Mouse (Mus musculus) forebrain, embryonic 12.5 days (tissue): ENCODE data around the gene Gm7029. TPM values are rescaled to one million over a fixed set of nuclear protein-coding genes. Genes with fewer than 3 reads are reported as not detected.
A peak's percentile ranks its signal among the peaks of the same experiment; 100 is the strongest.
"Not testable (repeated sequence)": the region's sequence is repeated elsewhere in the genome, so short reads cannot be mapped to it uniquely, and the experiment has no call there.

Experiments used
- ATAC-seq: fragments of 200-750 bp; cut with Nextera tagmentation; 2 replicates; pipeline ENCODE4 v1.8.0; 2017; ENCODE audit warnings: moderate TSS enrichment; ENCODE audit not compliant: low FRiP score
- H3K27ac ChIP-seq: fragments of 300-500 bp; sonication (generic); 2 replicates; pipeline ENCODE4 v1.5.1; 2016; ENCODE audit warnings: mild to moderate bottlenecking
- H3K27me3 ChIP-seq: fragments of 300-500 bp; sonication (generic); 2 replicates; pipeline ENCODE4 v1.6.1; 2016; ENCODE audit warnings: mild to moderate bottlenecking
- H3K36me3 ChIP-seq: fragments of 300-500 bp; sonication (generic); replicated peaks from 2 replicates; pipeline ENCODE4 v1.6.1; 2016; ENCODE audit warnings: mild to moderate bottlenecking
- H3K4me1 ChIP-seq: fragments of 300-500 bp; sonication (generic); 2 replicates; pipeline ENCODE4 v1.6.1; 2016
- H3K4me2 ChIP-seq: fragments of 300-500 bp; sonication (generic); 2 replicates; pipeline ENCODE4 v1.6.1; 2016; ENCODE audit warnings: mild to moderate bottlenecking, moderate library complexity
- H3K4me3 ChIP-seq: fragments of 300-500 bp; sonication (generic); replicated peaks from 2 replicates; pipeline ENCODE4 v1.5.1; 2016; ENCODE audit warnings: mild to moderate bottlenecking
- H3K9ac ChIP-seq: fragments of 300-500 bp; sonication (generic); 2 replicates; pipeline ENCODE4 v1.6.1; 2016; ENCODE audit warnings: mild to moderate bottlenecking
- H3K9me3 ChIP-seq: fragments of 300-500 bp; sonication (generic); 2 replicates; pipeline ENCODE4 v1.6.1; 2016
- WGBS: fragments of 180-500 bp; shearing (Covaris S2); methylation state at CpG from one replicate; pipeline ENCODE4 v1.1.7; 2016; 5-methylcytosine and 5-hydroxymethylcytosine counted together
- polyA plus RNA-seq: library from polyadenylated mRNA; unstranded; fragments of >200 nt; fragmentation: Nextera tagmentation; extraction: Ambion mirVana; gene quantifications from 2 replicates; pipeline ENCODE4 v1.2.1, GENCODE M21; 2016

Gm7029 gene
- polyA plus RNA-seq, 1 experiment from 2014 or later: not detected

DNA sequence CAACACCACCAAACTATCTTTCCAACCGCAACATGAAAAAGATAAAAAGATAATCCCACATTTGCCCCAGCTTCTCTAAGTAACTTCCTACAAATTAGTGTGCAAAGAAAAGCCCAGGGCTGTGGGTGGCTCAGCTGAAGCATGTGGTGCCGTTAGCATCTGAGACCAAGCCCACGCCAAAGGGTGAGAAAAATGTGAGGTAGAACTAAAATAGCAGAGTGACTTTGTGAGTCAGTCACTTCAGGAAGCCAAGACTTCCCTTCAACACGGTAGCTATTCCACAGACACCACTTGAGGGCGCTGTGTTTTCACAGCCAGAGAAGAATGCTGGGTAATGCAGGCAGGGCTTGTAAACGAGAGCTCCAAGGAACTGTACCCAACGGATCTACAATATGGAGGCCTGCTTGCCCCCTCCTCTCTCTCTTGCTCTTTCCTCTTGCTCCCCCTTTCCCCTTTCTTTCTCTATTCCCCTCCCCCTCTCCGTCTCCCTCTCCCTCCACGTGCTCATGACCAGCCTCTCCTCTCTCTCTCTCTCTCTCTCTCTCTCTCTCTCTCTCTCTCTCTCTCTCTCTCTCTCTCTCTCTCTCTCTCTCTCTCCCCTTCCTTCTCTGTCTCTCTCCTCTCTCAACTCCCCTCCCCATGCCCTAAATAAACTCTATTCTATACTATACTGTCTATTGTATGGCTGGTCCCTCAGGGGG, 8.2 kb upstream of the Gm7029 start:
- Histone ChIP-seq H3K4me3 (no peak overlapping the region), H3K9ac (no peak overlapping the region), H3K27me3 (no peaks in the 10 kb centered on the region), H3K9me3 (no peaks in the 10 kb centered on the region), H3K27ac (no peak overlapping the region), H3K4me2 (no peak overlapping the region), H3K4me1 (no peaks in the 10 kb centered on the region), H3K36me3 (no peaks in the 10 kb centered on the region)
- 40% methylated on average over 9 of the region's 9 CpGs for WGBS
- ATAC-seq: no peak

DNA sequence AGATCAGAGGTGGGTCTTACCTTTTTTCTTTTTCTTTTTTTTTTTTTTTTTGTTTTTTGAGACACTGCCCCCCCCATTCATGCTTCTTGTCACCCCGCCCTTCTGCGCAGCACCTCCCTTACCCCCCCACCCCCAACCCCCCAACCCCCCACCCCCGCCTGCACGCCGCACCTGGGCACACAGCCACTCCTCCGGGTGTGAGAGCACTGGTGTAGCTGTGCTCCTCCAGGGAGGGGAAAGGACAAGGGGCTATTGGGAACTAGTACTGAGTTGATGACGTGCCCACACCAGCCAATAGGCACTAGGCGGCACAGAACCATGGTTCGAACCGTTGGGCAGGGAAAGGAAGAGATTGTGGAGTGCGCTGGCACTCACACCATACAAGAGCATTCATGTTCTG, 774 bp downstream of the Gm7029 start:
- Histone ChIP-seq H3K4me2 (no peak overlapping the region), H3K4me3 (no peak overlapping the region), H3K9ac (no peak overlapping the region), H3K36me3 (peaks cover 35% of the 10 kb centered on the region), H3K27ac (no peak overlapping the region), H3K27me3 (no peaks in the 10 kb centered on the region), H3K9me3 (no peaks in the 10 kb centered on the region), H3K4me1 (no peaks in the 10 kb centered on the region)
- no peak for ATAC-seq
- 95% methylated on average over 5 of the region's 11 CpGs for WGBS

DNA sequence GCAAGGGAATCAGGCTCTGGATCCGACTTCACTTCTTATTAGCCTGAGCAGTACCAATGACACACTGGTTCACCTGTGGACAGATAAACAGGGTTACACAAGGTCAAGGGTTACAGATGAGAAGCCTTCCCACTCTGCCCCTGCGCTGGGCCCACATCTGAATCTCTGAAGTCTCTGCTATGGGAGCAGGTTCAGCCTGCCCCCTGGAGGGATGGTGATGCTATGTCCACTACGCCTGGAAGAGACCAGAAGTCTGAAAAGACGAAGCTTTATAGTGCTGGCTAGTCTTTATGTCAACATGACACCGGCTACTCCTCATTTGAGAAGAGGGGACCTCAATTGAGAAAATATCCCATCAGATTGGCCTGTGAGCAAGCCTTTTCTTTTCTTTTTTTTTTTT, 2.2 kb downstream of the Gm7029 start:
- not testable (repeated sequence) for H3K9me3 ChIP-seq, H3K9ac ChIP-seq, H3K4me2 ChIP-seq, H3K27ac ChIP-seq, H3K27me3 ChIP-seq, ATAC-seq, H3K4me1 ChIP-seq, H3K4me3 ChIP-seq
- peaks cover 46% of the 10 kb centered on the region for H3K36me3 ChIP-seq
- whole genome bisulfite sequencing: 89% methylated on average over 5 of the region's 5 CpGs

DNA sequence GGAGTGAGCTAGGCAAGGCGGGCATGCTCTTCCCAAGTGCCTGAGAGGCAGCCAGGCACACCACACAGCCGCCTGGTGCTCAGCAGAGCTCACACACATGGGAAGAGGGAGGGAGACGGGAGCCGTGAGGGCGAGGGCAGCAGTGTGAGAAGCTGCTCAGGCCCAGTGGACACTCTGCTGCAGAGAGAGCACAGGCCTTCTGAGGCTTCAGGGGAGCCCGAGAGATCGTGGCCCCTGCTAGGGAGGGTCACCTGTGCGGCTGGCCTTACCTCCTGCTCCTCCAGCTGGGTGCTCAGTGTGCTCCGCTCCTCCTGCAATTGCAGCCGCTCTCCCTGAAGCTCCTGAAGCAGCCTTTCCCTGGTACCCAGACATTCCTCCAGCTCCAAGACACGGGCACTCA, 10.7 kb downstream of the Gm7029 start:
- ATAC-seq, H3K4me2 ChIP-seq, H3K27ac ChIP-seq, H3K27me3 ChIP-seq, H3K9me3 ChIP-seq, H3K9ac ChIP-seq, H3K4me3 ChIP-seq: not testable (repeated sequence)
- peaks cover 12% of the 10 kb centered on the region for H3K4me1 ChIP-seq
- 92% methylated on average over 10 of the region's 11 CpGs for WGBS
- peaks cover 52% of the 10 kb centered on the region for H3K36me3 ChIP-seq

DNA sequence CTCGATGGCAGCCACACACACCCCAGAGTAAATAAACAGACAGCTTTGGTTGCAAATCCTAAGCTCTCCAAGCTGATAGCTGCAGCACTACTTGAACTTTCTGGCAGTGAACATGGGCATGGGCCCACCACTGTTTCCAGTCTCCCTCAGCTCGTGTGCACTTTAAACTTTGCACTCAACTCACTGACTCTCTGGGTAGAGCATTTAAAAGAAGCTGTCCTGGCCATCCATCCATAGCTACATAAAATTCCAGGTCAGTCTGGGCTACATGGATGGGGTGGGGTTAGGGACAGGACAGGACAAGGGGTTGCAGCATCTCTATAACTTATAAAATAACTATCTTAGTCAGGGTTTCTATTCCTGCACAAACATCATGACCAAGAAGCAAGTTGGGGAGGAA, 14.2 kb downstream of the Gm7029 start:
- not testable (repeated sequence) for ATAC-seq, H3K27me3 ChIP-seq, H3K4me3 ChIP-seq, H3K9ac ChIP-seq, H3K27ac ChIP-seq, H3K9me3 ChIP-seq
- Histone ChIP-seq H3K36me3 (peaks cover 26% of the 10 kb centered on the region), H3K4me1 (peaks cover 13% of the 10 kb centered on the region), H3K4me2 (peak overlapping the region; percentile 31)
- 89% methylated on average over 2 of the region's 2 CpGs for WGBS

DNA sequence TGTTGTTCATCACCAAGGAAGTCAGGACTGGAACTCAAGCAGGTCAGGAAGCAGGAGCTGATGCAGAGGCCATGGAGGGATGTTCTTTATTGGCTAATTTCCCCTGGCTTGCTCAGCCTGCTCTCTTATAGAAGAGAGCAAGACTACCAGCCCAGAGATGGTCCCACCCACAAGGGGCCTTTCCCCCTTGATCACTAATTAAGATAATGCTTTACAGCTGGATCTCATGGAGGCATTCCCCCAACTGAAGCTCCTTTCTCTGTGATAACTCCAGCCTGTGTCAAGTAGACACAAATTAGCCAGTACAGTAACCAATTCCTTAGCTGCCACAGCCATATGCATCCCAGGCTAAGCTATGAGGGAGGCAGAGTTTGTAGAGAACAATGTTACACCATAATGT, 14.6 kb downstream of the Gm7029 start:
- Histone ChIP-seq H3K36me3 (peaks cover 22% of the 10 kb centered on the region), H3K4me2 (peak overlapping the region; percentile 31), H3K4me1 (peaks cover 13% of the 10 kb centered on the region)
- not testable (repeated sequence) for H3K27me3 ChIP-seq, H3K27ac ChIP-seq, ATAC-seq, H3K9me3 ChIP-seq, H3K9ac ChIP-seq, H3K4me3 ChIP-seq

DNA sequence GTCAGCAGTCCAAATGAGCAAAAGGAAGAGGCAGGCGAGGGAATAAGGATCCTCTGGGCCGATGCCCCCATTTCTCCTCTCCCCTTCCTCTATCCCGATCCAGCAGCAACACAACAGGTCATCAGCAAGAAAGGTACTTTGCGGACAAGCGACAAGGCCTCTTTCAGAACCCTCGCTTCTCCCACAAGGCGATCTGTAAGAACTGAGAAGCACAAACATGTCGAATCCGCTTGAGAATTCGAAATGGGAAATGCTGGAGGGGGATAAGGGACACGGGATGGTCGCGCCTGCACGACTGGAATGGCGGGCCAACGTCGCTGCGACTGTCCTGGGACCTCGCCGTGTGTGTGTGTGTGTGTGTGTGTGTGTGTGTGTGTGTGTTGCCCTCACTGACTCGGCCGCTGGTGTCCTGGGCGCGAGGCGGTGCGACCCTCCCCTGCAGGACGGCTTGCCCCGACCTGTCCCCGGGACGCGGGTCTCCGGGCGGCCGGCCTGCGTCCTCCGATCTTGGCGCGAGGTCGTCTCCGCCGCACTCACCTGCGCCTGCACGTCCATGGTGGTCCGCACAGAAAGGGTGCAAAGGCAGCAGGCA, 16.4 kb downstream of the Gm7029 start:
- Histone ChIP-seq H3K36me3 (peaks cover 17% of the 10 kb centered on the region), H3K27ac (peak overlapping the region; percentile 76), H3K4me3 (peak overlapping the region; percentile 72), H3K4me2 (peak overlapping the region; percentile 69), H3K9ac (peak overlapping the region; percentile 69), H3K4me1 (peaks cover 13% of the 10 kb centered on the region)
- H3K9me3 ChIP-seq, ATAC-seq, H3K27me3 ChIP-seq: not testable (repeated sequence)
- under 1% methylated on average over 41 of the region's 44 CpGs for WGBS

DNA sequence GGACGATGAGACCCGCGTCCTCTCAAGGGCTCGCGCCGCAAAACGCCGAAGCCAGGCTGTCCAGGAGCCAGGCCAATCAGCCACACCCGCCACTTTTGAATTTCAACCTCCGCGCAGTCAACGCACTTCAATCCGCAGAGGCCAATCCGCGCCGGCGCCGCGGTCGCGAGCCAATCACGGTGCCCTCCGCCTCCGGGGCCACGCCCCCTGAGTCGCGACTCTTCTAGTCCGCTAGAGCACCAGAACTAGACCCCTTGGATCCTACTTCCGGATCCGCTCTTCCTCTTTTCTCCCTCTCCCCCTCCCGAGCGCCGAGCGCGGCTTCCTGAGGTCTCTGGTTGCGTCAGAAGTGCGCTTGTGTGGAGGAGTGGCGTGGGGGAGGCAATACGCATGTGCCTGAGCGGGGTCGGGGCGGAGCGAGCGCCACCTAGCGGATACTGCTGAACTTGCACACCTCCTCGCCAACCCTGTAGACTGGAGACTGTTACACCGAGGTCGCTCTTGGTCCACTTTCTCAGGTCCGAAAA, 17.0 kb downstream of the Gm7029 start, which contains the start of gene Kifc1:
Gene Kifc1 (minus strand): TSS at position 129 of the 527 bp plus-strand sequence.
- H3K36me3 ChIP-seq: peaks cover 14% of the 10 kb centered on the region
- peak; percentile 98 for ATAC-seq
- H3K4me2 ChIP-seq: peak within 1 kb of the TSS; percentile 69
- H3K9me3 ChIP-seq: no peaks in the 10 kb centered on the region
- H3K27ac ChIP-seq: peak within 1 kb of the TSS; percentile 76
- H3K4me1 ChIP-seq: peaks cover 13% of the 10 kb centered on the region
- peak within 1 kb of the TSS; percentile 69 for H3K9ac ChIP-seq
- no peaks in the 10 kb centered on the region; the same call in 1 of the 2 replicates for H3K27me3 ChIP-seq
- peak within 1 kb of the TSS; percentile 72 for H3K4me3 ChIP-seq
- WGBS: under 1% methylated on average over 49 of the region's 49 CpGs

DNA sequence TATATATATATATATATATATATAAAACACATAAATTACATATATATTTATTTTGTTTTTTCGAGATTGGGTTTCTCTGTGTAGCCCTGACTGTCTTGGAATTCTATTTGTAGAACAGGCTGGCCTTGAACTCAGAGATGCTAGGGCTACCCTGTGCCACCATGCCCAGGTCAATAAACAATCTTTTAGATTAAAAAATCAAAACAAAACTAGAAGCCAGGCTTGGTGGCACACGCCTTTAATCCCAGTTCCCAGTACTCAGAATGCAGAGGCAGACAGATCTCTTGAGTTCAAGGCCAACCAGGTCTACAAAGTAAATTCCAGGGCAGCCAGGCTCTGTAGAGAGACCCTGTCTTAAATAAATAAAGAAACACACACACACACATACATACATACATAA, 17.7 kb downstream of the Gm7029 start:
- no peak overlapping the region for H3K4me3 ChIP-seq
- no peaks in the 10 kb centered on the region; the same call in 1 of the 2 replicates for H3K27me3 ChIP-seq
- H3K4me1 ChIP-seq: peaks cover 13% of the 10 kb centered on the region
- H3K9ac ChIP-seq: no peak overlapping the region
- H3K27ac ChIP-seq: no peak overlapping the region
- H3K4me2 ChIP-seq: no peak overlapping the region
- peaks cover 6% of the 10 kb centered on the region for H3K36me3 ChIP-seq
- no peaks in the 10 kb centered on the region for H3K9me3 ChIP-seq
- 64% methylated on average over 2 of the region's 2 CpGs for WGBS
- no peak for ATAC-seq

DNA sequence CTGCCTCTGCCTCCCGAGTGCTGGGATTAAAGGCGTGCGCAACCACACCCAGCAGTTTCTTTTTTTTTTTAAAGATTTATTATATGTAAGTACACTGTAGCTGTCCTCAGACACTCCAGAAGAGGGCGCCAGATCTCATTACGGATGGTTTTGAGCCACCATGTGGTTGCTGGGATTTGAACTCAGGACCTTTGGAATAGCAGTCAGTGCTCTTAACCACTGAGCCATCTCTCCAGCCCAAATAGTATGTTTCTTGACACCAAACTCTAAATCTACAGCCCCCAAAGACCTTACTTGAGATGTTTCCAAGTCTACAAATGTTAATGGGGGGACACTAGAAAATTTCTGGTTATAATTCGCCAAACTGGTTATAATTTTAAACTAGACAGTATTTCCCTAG, 18.3 kb downstream of the Gm7029 start:
- WGBS: 74% methylated on average over 6 of the region's 6 CpGs
- H3K4me3 ChIP-seq, ATAC-seq, H3K27me3 ChIP-seq, H3K4me2 ChIP-seq, H3K9me3 ChIP-seq, H3K9ac ChIP-seq, H3K36me3 ChIP-seq, H3K27ac ChIP-seq: not testable (repeated sequence)
- peaks cover 13% of the 10 kb centered on the region for H3K4me1 ChIP-seq

DNA sequence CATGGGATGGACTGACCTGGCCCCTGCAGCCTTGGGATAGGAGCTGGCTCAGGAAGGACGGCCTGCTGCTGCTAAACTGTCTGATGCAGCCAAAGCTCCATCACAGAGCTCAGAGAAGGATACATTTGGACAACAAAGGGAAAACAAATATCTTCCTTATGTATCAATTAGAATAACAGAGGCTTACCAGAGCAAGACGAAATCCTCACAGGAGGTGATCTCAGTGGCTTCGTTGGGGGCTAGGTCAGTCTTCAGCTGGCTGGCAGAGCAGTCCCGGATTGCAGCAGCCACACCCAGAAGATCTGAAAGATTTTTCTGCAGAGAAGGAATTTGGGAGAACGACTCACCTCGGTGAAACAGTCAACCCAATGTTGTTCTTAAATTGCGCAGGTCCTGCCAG, 18.8 kb downstream of the Gm7029 start:
- H3K4me1 ChIP-seq: peaks cover 13% of the 10 kb centered on the region
- 28% methylated on average over 7 of the region's 7 CpGs for WGBS
- no peaks in the 10 kb centered on the region for H3K9me3 ChIP-seq
- no peaks in the 10 kb centered on the region; the same call in 1 of the 2 replicates for H3K27me3 ChIP-seq
- no peak overlapping the region for H3K9ac ChIP-seq
- no peak for ATAC-seq
- no peak overlapping the region for H3K4me3 ChIP-seq
- no peak overlapping the region for H3K27ac ChIP-seq
- H3K36me3 ChIP-seq: no peaks in the 10 kb centered on the region
- H3K4me2 ChIP-seq: no peak overlapping the region

DNA sequence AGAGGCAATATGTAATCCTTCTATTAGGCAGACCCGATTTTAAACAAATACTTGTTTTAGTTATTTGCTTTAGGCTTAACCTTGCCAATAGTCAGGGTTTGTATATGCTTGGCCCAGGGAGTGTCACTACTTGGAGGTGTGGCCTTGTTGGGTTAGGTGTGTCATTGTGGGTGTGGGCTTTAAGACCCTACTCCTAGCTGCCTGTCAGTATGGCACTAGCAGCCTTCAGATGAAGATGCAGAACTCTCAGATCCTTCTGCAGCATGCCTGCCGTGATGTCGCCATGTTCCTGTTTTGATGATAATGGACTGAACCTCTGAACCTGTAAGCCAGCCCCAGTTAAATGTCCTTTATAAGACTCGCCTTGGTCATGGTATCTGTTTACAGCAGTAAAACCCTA, 19.4 kb downstream of the Gm7029 start:
- not testable (repeated sequence) for H3K36me3 ChIP-seq, H3K4me3 ChIP-seq, ATAC-seq, H3K9me3 ChIP-seq, H3K27me3 ChIP-seq, H3K9ac ChIP-seq, H3K27ac ChIP-seq, H3K4me2 ChIP-seq
- WGBS: 82% methylated on average over 4 of the region's 4 CpGs
- H3K4me1 ChIP-seq: peaks cover 13% of the 10 kb centered on the region
